Mouse (Mus musculus): Measurements from ENCODE around the gene Azin2. TPM values are rescaled to one million over a fixed set of nuclear protein-coding genes. Genes with fewer than 3 reads are reported as not detected.

Gene Azin2
- polyA plus RNA-seq, 1 experiment from 2014 or later, result 12.5 TPM

GRCm38 (mm10) chr4:128953851-128954250 lies 8.4 kb downstream of the Azin2 start:
- Histone ChIP-seq H3K36me3 (ENCODE audit: control insufficient read depth, insufficient read depth, low read length) (no peaks in the 10 kb centered on the region), H3K4me3 (ENCODE audit: low read length) (no peak overlapping the region), H3K4me2 (ENCODE audit: low read depth, low read length) (no peak overlapping the region), H3K9me3 (ENCODE audit: control insufficient read depth, low read length) (no peaks in the 10 kb centered on the region), H3K27ac (ENCODE audit: low read length) (no peak overlapping the region), H3K27me3 (replicated peaks; ENCODE audit: control insufficient read depth, insufficient read depth, low read length) (no peaks in the 10 kb centered on the region), H3K4me1 (ENCODE audit: control insufficient read depth, insufficient read depth, low read length) (peaks cover 12% of the 10 kb centered on the region; the same call in 1 of the 2 replicates), H3K9ac (ENCODE audit: low read depth, low read length) (no peak overlapping the region)
- ATAC-seq, result no peak
- 82% methylated on average over 5 of the region's 5 CpGs for WGBS

GRCm38 (mm10) chr4:128950461-128950860 lies 11.8 kb downstream of the Azin2 start:
- WGBS, result 78% methylated on average over 5 of the region's 5 CpGs
- Histone ChIP-seq H3K27ac (ENCODE audit: low read length) (no peak overlapping the region), H3K9ac (ENCODE audit: low read depth, low read length) (no peak overlapping the region), H3K36me3 (ENCODE audit: control insufficient read depth, insufficient read depth, low read length) (no peaks in the 10 kb centered on the region), H3K4me1 (ENCODE audit: control insufficient read depth, insufficient read depth, low read length) (peaks cover 11% of the 10 kb centered on the region; the same call in 1 of the 2 replicates), H3K4me2 (ENCODE audit: low read depth, low read length) (no peak overlapping the region), H3K27me3 (replicated peaks; ENCODE audit: control insufficient read depth, insufficient read depth, low read length) (no peaks in the 10 kb centered on the region), H3K9me3 (ENCODE audit: control insufficient read depth, low read length) (no peaks in the 10 kb centered on the region), H3K4me3 (ENCODE audit: low read length) (no peak overlapping the region)
- no peak for ATAC-seq

GRCm38 (mm10) chr4:128949470-128950005 lies 12.7 kb downstream of the Azin2 start:
- Histone ChIP-seq H3K36me3 (ENCODE audit: control insufficient read depth, insufficient read depth, low read length) (no peaks in the 10 kb centered on the region), H3K4me1 (ENCODE audit: control insufficient read depth, insufficient read depth, low read length) (peaks cover 11% of the 10 kb centered on the region; the same call in 1 of the 2 replicates), H3K4me3 (ENCODE audit: low read length) (no peak overlapping the region), H3K4me2 (ENCODE audit: low read depth, low read length) (no peak overlapping the region), H3K9me3 (ENCODE audit: control insufficient read depth, low read length) (no peaks in the 10 kb centered on the region), H3K27me3 (replicated peaks; ENCODE audit: control insufficient read depth, insufficient read depth, low read length) (no peaks in the 10 kb centered on the region), H3K9ac (ENCODE audit: low read depth, low read length) (no peak overlapping the region), H3K27ac (ENCODE audit: low read length) (no peak overlapping the region)
- WGBS, result 30% methylated on average over 15 of the region's 15 CpGs
- peak; percentile 83 for ATAC-seq

- ATAC-seq, result no peak
- peaks cover 11% of the 10 kb centered on the region; the same call in 1 of the 2 replicates for H3K4me1 ChIP-seq (ENCODE audit: control insufficient read depth, insufficient read depth, low read length)
- no peak overlapping the region for H3K9ac ChIP-seq (ENCODE audit: low read depth, low read length)
- H3K4me2 ChIP-seq (ENCODE audit: low read depth, low read length), result no peak overlapping the region
- no peaks in the 10 kb centered on the region for H3K36me3 ChIP-seq (ENCODE audit: control insufficient read depth, insufficient read depth, low read length)
- no peak overlapping the region for H3K4me3 ChIP-seq (ENCODE audit: low read length)
- H3K27ac ChIP-seq (ENCODE audit: low read length), result no peak overlapping the region
- no peaks in the 10 kb centered on the region for H3K9me3 ChIP-seq (ENCODE audit: control insufficient read depth, low read length)
- WGBS, result 33% methylated on average over 6 of the region's 6 CpGs
- H3K27me3 ChIP-seq (replicated peaks; ENCODE audit: control insufficient read depth, insufficient read depth, low read length), result no peaks in the 10 kb centered on the region
Measured at GRCm38 (mm10) chr4:128948137-128948674, 14.0 kb downstream of the Azin2 start.

GRCm38 (mm10) chr4:128947326-128947933 lies 14.8 kb downstream of the Azin2 start:
- Histone ChIP-seq H3K9me3 (ENCODE audit: control insufficient read depth, low read length) (no peaks in the 10 kb centered on the region), H3K4me1 (ENCODE audit: control insufficient read depth, insufficient read depth, low read length) (peaks cover 11% of the 10 kb centered on the region; the same call in 1 of the 2 replicates), H3K27me3 (replicated peaks; ENCODE audit: control insufficient read depth, insufficient read depth, low read length) (no peaks in the 10 kb centered on the region), H3K36me3 (ENCODE audit: control insufficient read depth, insufficient read depth, low read length) (no peaks in the 10 kb centered on the region), H3K27ac (ENCODE audit: low read length) (no peak overlapping the region), H3K4me2 (ENCODE audit: low read depth, low read length) (peak overlapping the region; percentile 39), H3K9ac (ENCODE audit: low read depth, low read length) (no peak overlapping the region), H3K4me3 (ENCODE audit: low read length) (no peak overlapping the region)
- 19% methylated on average over 18 of the region's 18 CpGs for WGBS
- no peak for ATAC-seq

- Histone ChIP-seq H3K27me3 (replicated peaks; ENCODE audit: control insufficient read depth, insufficient read depth, low read length) (no peaks in the 10 kb centered on the region), H3K9ac (ENCODE audit: low read depth, low read length) (no peak overlapping the region), H3K36me3 (ENCODE audit: control insufficient read depth, insufficient read depth, low read length) (no peaks in the 10 kb centered on the region), H3K4me1 (ENCODE audit: control insufficient read depth, insufficient read depth, low read length) (peaks cover 11% of the 10 kb centered on the region; the same call in 1 of the 2 replicates), H3K4me3 (ENCODE audit: low read length) (no peak overlapping the region), H3K27ac (ENCODE audit: low read length) (no peak overlapping the region), H3K9me3 (ENCODE audit: control insufficient read depth, low read length) (no peaks in the 10 kb centered on the region), H3K4me2 (ENCODE audit: low read depth, low read length) (no peak overlapping the region)
- no peak for ATAC-seq
- WGBS, result 83% methylated on average over 9 of the region's 9 CpGs
Measured at GRCm38 (mm10) chr4:128946736-128947135, 15.5 kb downstream of the Azin2 start.

- Histone ChIP-seq H3K36me3 (ENCODE audit: control insufficient read depth, insufficient read depth, low read length) (no peaks in the 10 kb centered on the region), H3K9me3 (ENCODE audit: control insufficient read depth, low read length) (no peaks in the 10 kb centered on the region), H3K4me3 (ENCODE audit: low read length) (no peak overlapping the region), H3K27me3 (replicated peaks; ENCODE audit: control insufficient read depth, insufficient read depth, low read length) (no peaks in the 10 kb centered on the region), H3K9ac (ENCODE audit: low read depth, low read length) (no peak overlapping the region), H3K4me1 (ENCODE audit: control insufficient read depth, insufficient read depth, low read length) (0 out of 2 replicates have a peak, but pooled peaks cover 2% of the 10 kb centered on the region), H3K27ac (ENCODE audit: low read length) (no peak overlapping the region), H3K4me2 (ENCODE audit: low read depth, low read length) (no peak overlapping the region)
- 55% methylated on average over 3 of the region's 3 CpGs for WGBS
- ATAC-seq, result no peak
Measured at GRCm38 (mm10) chr4:128942346-128942745, 19.9 kb downstream of the Azin2 start.

GRCm38 (mm10) chr4:128935595-128935994 lies 26.6 kb downstream of the Azin2 start:
- no peak for ATAC-seq
- Histone ChIP-seq H3K9ac (ENCODE audit: low read depth, low read length) (no peak overlapping the region), H3K4me1 (ENCODE audit: control insufficient read depth, insufficient read depth, low read length) (no peaks in the 10 kb centered on the region), H3K36me3 (ENCODE audit: control insufficient read depth, insufficient read depth, low read length) (no peaks in the 10 kb centered on the region), H3K27ac (ENCODE audit: low read length) (no peak overlapping the region), H3K9me3 (ENCODE audit: control insufficient read depth, low read length) (no peaks in the 10 kb centered on the region), H3K4me3 (ENCODE audit: low read length) (no peak overlapping the region), H3K4me2 (ENCODE audit: low read depth, low read length) (no peak overlapping the region), H3K27me3 (replicated peaks; ENCODE audit: control insufficient read depth, insufficient read depth, low read length) (no peaks in the 10 kb centered on the region)
- WGBS, result 53% methylated on average over 5 of the region's 5 CpGs

GRCm38 (mm10) chr4:128932783-128933182 lies 29.5 kb downstream of the Azin2 start:
- H3K9ac ChIP-seq (ENCODE audit: low read depth, low read length), result no peak overlapping the region
- 49% methylated on average over 7 of the region's 7 CpGs for WGBS
- no peak for ATAC-seq
- H3K27me3 ChIP-seq (replicated peaks; ENCODE audit: control insufficient read depth, insufficient read depth, low read length), result no peaks in the 10 kb centered on the region
- no peaks in the 10 kb centered on the region for H3K9me3 ChIP-seq (ENCODE audit: control insufficient read depth, low read length)
- H3K4me3 ChIP-seq (ENCODE audit: low read length), result no peak overlapping the region
- no peak overlapping the region for H3K27ac ChIP-seq (ENCODE audit: low read length)
- no peak overlapping the region for H3K4me2 ChIP-seq (ENCODE audit: low read depth, low read length)
- no peaks in the 10 kb centered on the region for H3K36me3 ChIP-seq (ENCODE audit: control insufficient read depth, insufficient read depth, low read length)
- H3K4me1 ChIP-seq (ENCODE audit: control insufficient read depth, insufficient read depth, low read length), result no peaks in the 10 kb centered on the region

Data from intestine, embryonic 16.5 days (tissue).